Mouse (Mus musculus): ENCODE measurements around the gene Klhl21.

GRCm38 (mm10) chr4:152032922-152033321 is 24.3 kb downstream of the Klhl21 start:
- TF ChIP-seq CTCF (IDR thresholded peaks at IDR 0.05; ENCODE audit: borderline replicate concordance, control insufficient read depth, extremely low read depth, insufficient read depth, low read length, poor library complexity) (no peak), POLR2A (IDR thresholded peaks at IDR 0.05; ENCODE audit: control insufficient read depth, extremely low read depth, insufficient read depth, low read length, poor library complexity) (no peak)
